Mouse (Mus musculus) macrophage (primary cell): ENCODE measurements around the gene Pgpep1. TPM values are rescaled to one million over a fixed set of nuclear protein-coding genes. Genes with fewer than 3 reads are reported as not detected.

ENCODE experiments used
- H3K27ac ChIP-seq: fragments of 350-480 bp; formaldehyde crosslinking; 2 replicates; pipeline ENCODE4 v1.9.0; 2021
- H3K36me3 ChIP-seq: fragments of 350-480 bp; formaldehyde crosslinking; 2 replicates; pipeline ENCODE4 v1.9.0; 2021; ENCODE audit errors: inconsistent target
- H3K4me3 ChIP-seq: fragments of 350-480 bp; formaldehyde crosslinking; 2 replicates; pipeline ENCODE4 v1.9.0; 2021; ENCODE audit errors: inconsistent target
- H3K79me2 ChIP-seq: fragments of 350-480 bp; formaldehyde crosslinking; 2 replicates; pipeline ENCODE4 v1.9.0; 2021; ENCODE audit errors: inconsistent target
- WGBS: methylation state at CpG from one replicate; pipeline ENCODE4 v1.1.7; 2026; ENCODE audit warnings: inconsistent platforms; ENCODE audit not compliant: missing documents; 5-methylcytosine and 5-hydroxymethylcytosine counted together
- polyA plus RNA-seq: library from polyadenylated mRNA; stranded (reverse); fragments of 250-400 nt; gene quantifications from 3 replicates; pipeline ENCODE4 v1.2.4, GENCODE M21; 2018; ENCODE audit warnings: inconsistent platforms

Gene Pgpep1
- polyA plus RNA-seq, 1 experiment from 2014 or later, result 57.8 TPM

DNA sequence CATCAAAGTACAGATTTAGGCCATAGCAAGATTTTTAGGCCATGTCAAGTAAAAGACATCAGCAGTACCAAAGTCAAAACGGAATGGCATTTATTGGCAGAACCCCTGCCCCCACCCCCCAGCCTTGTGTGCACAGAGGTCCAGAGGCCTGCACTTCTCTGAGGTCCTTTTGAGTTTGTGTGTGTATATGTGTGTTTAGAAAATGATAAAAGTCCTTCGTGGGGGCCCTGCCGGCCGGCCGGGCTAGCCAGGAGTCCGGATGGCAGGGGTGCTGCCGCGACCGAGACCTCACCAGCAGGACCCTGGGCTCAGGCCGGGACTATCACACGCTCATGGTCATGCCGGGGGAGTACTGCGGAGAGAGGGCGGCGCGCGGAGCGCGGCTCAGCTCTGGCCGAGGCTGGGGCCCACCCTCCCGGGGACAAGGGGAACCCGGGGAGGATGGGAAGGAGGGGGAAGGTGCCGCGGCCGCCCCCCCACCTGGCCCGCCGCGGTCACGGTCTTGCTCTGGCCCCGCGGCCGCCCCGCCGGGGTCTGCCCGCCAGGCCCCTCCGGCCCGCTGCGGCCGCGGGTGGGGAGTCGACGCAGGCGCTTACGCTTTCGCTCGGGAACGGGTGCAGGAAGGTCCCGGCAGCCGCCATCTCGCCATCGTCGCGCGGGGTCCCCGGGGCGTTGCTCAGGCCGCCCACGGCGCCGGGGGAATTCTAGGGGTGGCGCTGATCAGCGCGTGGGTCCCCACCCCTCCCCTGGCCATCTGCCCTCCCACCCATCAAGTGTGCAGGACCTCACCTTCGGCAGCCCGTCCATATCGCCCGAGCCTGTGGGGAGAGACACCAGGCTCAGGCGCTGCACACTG, 62.5 kb downstream of the Pgpep1 start:
- H3K36me3 ChIP-seq, result peaks cover 19% of the 10 kb centered on the region
- H3K4me3 ChIP-seq, result no peak overlapping the region
- WGBS, result 96% methylated on average over 32 of the region's 68 CpGs

GRCm38 (mm10) chr8:70596775-70597416, 63.3 kb downstream of the Pgpep1 start:
- Histone ChIP-seq H3K79me2 (peaks cover 30% of the 10 kb centered on the region; the same call in 1 of the 2 replicates), H3K36me3 (peaks cover 13% of the 10 kb centered on the region), H3K4me3 (no peak overlapping the region), H3K27ac (no peak overlapping the region)
- WGBS, result 90% methylated on average over 16 of the region's 17 CpGs

More for the DNA sequence above, 62.5 kb downstream of the Pgpep1 start:
- Histone ChIP-seq H3K79me2 (peaks cover 37% of the 10 kb centered on the region), H3K27ac (no peak overlapping the region)

Other genes with a start within 250 kb of the Pgpep1 start
- gene Crtc1, start 220.8 kb downstream of the Pgpep1 start, polyA plus RNA-seq, result 3.6 to 9.4 TPM (median 4.1 TPM) in 3 replicates
- 5.9 to 7.7 TPM (median 7.4 TPM) in 3 replicates for gene Klhl26, start 183.4 kb downstream of the Pgpep1 start, polyA plus RNA-seq
- not detected in 3 replicates for gene Tmem59l, start 173.0 kb downstream of the Pgpep1 start, polyA plus RNA-seq
- not detected in 3 replicates for gene Crlf1, start 167.2 kb downstream of the Pgpep1 start, polyA plus RNA-seq
- gene Rex1bd, start 153.6 kb downstream of the Pgpep1 start, polyA plus RNA-seq, result 37.3 to 87.0 TPM (median 75.4 TPM) in 3 replicates
- 907 to 1,116 TPM (median 1,045 TPM) in 3 replicates for gene Uba52, start 149.6 kb downstream of the Pgpep1 start, polyA plus RNA-seq
- gene Fkbp8, start 132.7 kb downstream of the Pgpep1 start, polyA plus RNA-seq, result 103 to 188 TPM (median 181 TPM) in 3 replicates
- 50.0 to 80.3 TPM (median 65.4 TPM) in 3 replicates for gene Kxd1, start 132.4 kb downstream of the Pgpep1 start, polyA plus RNA-seq
- gene Ell, start 120.9 kb downstream of the Pgpep1 start, polyA plus RNA-seq, result 18.8 to 33.9 TPM (median 21.7 TPM) in 3 replicates
- gene Isyna1, start 66.0 kb downstream of the Pgpep1 start, polyA plus RNA-seq, result 26.5 to 53.2 TPM (median 51.1 TPM) in 3 replicates
- gene Ssbp4, start 51.5 kb downstream of the Pgpep1 start, polyA plus RNA-seq, result 71.4 to 137 TPM (median 122 TPM) in 3 replicates
- gene Lrrc25, start 44.2 kb downstream of the Pgpep1 start, polyA plus RNA-seq, result 104 to 230 TPM (median 156 TPM) in 3 replicates
- gene Gdf15, start 27.9 kb downstream of the Pgpep1 start, polyA plus RNA-seq, result 24.3 to 124 TPM (median 74.3 TPM) in 3 replicates
- gene Lsm4, start 12.9 kb upstream of the Pgpep1 start, polyA plus RNA-seq, result 47.7 to 66.4 TPM (median 48.9 TPM) in 3 replicates
- 29.7 to 79.6 TPM (median 40.0 TPM) in 3 replicates for gene Jund, start 38.6 kb upstream of the Pgpep1 start, polyA plus RNA-seq
- not detected in 3 replicates for gene Iqcn, start 43.1 kb upstream of the Pgpep1 start, polyA plus RNA-seq
- gene Gm3336, start 58.2 kb upstream of the Pgpep1 start, polyA plus RNA-seq, result not detected in 3 replicates
- gene Pde4c, start 63.3 kb upstream of the Pgpep1 start, polyA plus RNA-seq, result not detected in 3 replicates
- 3.2 to 5.2 TPM (median 3.7 TPM) in 3 replicates for gene Rab3a, start 94.3 kb upstream of the Pgpep1 start, polyA plus RNA-seq
- 26.0 to 40.2 TPM (median 29.3 TPM) in 3 replicates for gene Mpv17l2, start 100.6 kb upstream of the Pgpep1 start, polyA plus RNA-seq
- 23.2 to 26.1 TPM (median 23.3 TPM) in 3 replicates for gene Pik3r2, start 116.3 kb upstream of the Pgpep1 start, polyA plus RNA-seq
- 40.6 to 60.5 TPM (median 46.5 TPM) in 3 replicates for gene Mast3, start 144.7 kb upstream of the Pgpep1 start, polyA plus RNA-seq
- 1.4 to 7.6 TPM (median 1.6 TPM) in 3 replicates for gene Il12rb1, start 148.1 kb upstream of the Pgpep1 start, polyA plus RNA-seq
- 8.1 to 21.9 TPM (median 12.1 TPM) in 3 replicates for gene Arrdc2, start 179.3 kb upstream of the Pgpep1 start, polyA plus RNA-seq
- gene Kcnn1, start 202.9 kb upstream of the Pgpep1 start, polyA plus RNA-seq, result 1.2 to 1.7 TPM (median 1.6 TPM) in 3 replicates
- gene Ccdc124, start 213.5 kb upstream of the Pgpep1 start, polyA plus RNA-seq, result 47.6 to 62.3 TPM (median 58.2 TPM) in 3 replicates
- gene Slc5a5, start 232.4 kb upstream of the Pgpep1 start, polyA plus RNA-seq, result not detected in 3 replicates
- gene Rpl18a, start 237.0 kb upstream of the Pgpep1 start, polyA plus RNA-seq, result 1,516 to 2,224 TPM (median 1,908 TPM) in 3 replicates
- 20.1 to 42.7 TPM (median 38.1 TPM) in 3 replicates for gene Map1s, start 245.5 kb upstream of the Pgpep1 start, polyA plus RNA-seq